13 mouse cellular contexts compared by ENCODE assay signal in the genomic region with DNA sequence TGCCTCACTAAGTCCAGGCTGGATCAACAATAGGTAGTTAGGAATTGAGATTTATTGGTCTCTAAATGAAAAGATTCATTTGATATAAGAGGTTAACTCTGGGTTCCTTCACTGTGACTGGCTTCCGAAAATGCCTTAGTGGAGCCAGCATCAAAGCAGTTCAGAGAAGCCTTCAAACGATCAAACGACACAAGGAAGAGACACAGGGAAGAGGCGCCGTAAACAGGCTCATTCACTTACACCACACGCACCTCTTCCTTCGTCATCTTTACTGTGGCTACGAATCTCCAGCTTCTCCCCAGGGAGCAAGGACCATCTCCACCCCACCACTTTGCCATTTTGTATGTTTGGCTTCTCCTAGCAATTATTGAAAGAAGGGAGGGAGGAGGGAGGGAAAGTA. TPM values are rescaled to one million over a fixed set of nuclear protein-coding genes. Genes with fewer than 3 reads are reported as not detected.
DNase-seq lines count a peak whose midpoint lies in the region; ATAC-seq lines count a peak whose summit lies in the region.
"Had no signal": no experiment of that assay in that cellular context is flagged by ENCODE, and none has a peak within 500 bp of the region (broad histone marks: within the 10 kb centered on the region; RNA-seq: fewer than 3 reads in every experiment).

No protein-coding gene starts in this region.

- H3K9ac ChIP-seq in kidney, embryonic 15.5 days, result no peak overlapping the region
- peak overlapping the region; percentile 36; the same call in 1 of the 2 replicates for H3K9ac ChIP-seq in forebrain, embryonic 14.5 days (ENCODE audit: low read length)
- no peak overlapping the region; the same call in 1 of the 2 replicates for H3K9ac ChIP-seq in midbrain, embryonic 14.5 days (replicated peaks; ENCODE audit: low read length)

- H3K9me3 ChIP-seq in kidney, embryonic 15.5 days (replicated peaks), result no peaks in the 10 kb centered on the region
- H3K9me3 ChIP-seq in forebrain, embryonic 14.5 days (replicated peaks; ENCODE audit: control insufficient read depth, low read length), result no peaks in the 10 kb centered on the region
- no peaks in the 10 kb centered on the region for H3K9me3 ChIP-seq in midbrain, embryonic 14.5 days (ENCODE audit: control insufficient read depth, low read length)

- H3K27me3 ChIP-seq in kidney, embryonic 15.5 days, result peaks cover 4% of the 10 kb centered on the region; the same call in 1 of the 2 replicates
- H3K27me3 ChIP-seq in forebrain, embryonic 14.5 days (replicated peaks; ENCODE audit: control insufficient read depth, insufficient read depth, low read length), result peaks cover 69% of the 10 kb centered on the region
- peaks cover 98% of the 10 kb centered on the region for H3K27me3 ChIP-seq in midbrain, embryonic 14.5 days (ENCODE audit: control insufficient read depth, insufficient read depth, low read length)

- H3K27ac ChIP-seq in kidney, embryonic 15.5 days, result peak overlapping the region; percentile 81
- H3K27ac ChIP-seq in forebrain, embryonic 14.5 days (ENCODE audit: low read depth, low read length), result peak overlapping the region; percentile 67; the same call in 1 of the 2 replicates
- H3K27ac ChIP-seq in midbrain, embryonic 14.5 days (replicated peaks; ENCODE audit: low read depth, low read length), result peak overlapping the region; percentile 95

- H3K4me2 ChIP-seq in kidney, embryonic 15.5 days, result no peak overlapping the region
- 0 out of 2 replicates have a peak overlapping the region, but pooled peaks have one; percentile 0 for H3K4me2 ChIP-seq in forebrain, embryonic 14.5 days (ENCODE audit: low read length)
- H3K4me2 ChIP-seq in midbrain, embryonic 14.5 days (ENCODE audit: low read length), result peak overlapping the region; percentile 13
- H3K4me2 ChIP-seq: liver, embryonic 11.5 days had no signal

- no peak overlapping the region for H3K4me3 ChIP-seq in kidney, embryonic 15.5 days (replicated peaks)
- no peak overlapping the region for H3K4me3 ChIP-seq in forebrain, embryonic 14.5 days (ENCODE audit: low read depth, low read length)
- no peak overlapping the region for H3K4me3 ChIP-seq in midbrain, embryonic 14.5 days (replicated peaks; ENCODE audit: low read depth, low read length)
- H3K4me3 ChIP-seq: erythroblast, embryonic 14.5 days had no signal

- peaks cover 29% of the 10 kb centered on the region; the same call in 1 of the 2 replicates for H3K36me3 ChIP-seq in kidney, embryonic 15.5 days
- no peaks in the 10 kb centered on the region for H3K36me3 ChIP-seq in forebrain, embryonic 14.5 days (ENCODE audit: control insufficient read depth, insufficient read depth, low read length)
- no peaks in the 10 kb centered on the region for H3K36me3 ChIP-seq in midbrain, embryonic 14.5 days (ENCODE audit: control insufficient read depth, insufficient read depth, low read length)

- ATAC-seq in kidney, embryonic 15.5 days (replicated peaks; ENCODE audit: low FRiP score), result no peak
- ATAC-seq in forebrain, embryonic 14.5 days, result no peak
- ATAC-seq in midbrain, embryonic 14.5 days (ENCODE audit: low FRiP score, low TSS enrichment), result no peak

- no peak for DNase-seq in kidney, adult 9 months
- DNase-seq in embryo, embryonic 10.5 days (ENCODE audit: low spot score), result peak; percentile 44
- DNase-seq in forebrain, embryonic 14.5 days (ENCODE audit: low spot score), result no peak
- peak; percentile 48 for DNase-seq in midbrain, embryonic 14.5 days
- no peak for DNase-seq in cerebellum, adult 9-10 months
- no peak for DNase-seq in ovary, postnatal 14 days (ENCODE audit: low spot score)
- no peak for DNase-seq in lung, postnatal 4 days
- DNase-seq: cerebellum, postnatal 36 days; gastrocnemius, postnatal 25 days; thymus, postnatal 36 days had no signal

- WGBS in kidney, embryonic 15.5 days, result 25% methylated on average over 8 of the region's 8 CpGs
- WGBS in forebrain, embryonic 14.5 days, result 4% methylated on average over 8 of the region's 8 CpGs
- 4% methylated on average over 8 of the region's 8 CpGs for WGBS in midbrain, embryonic 14.5 days

- H3K4me1 ChIP-seq in kidney, embryonic 15.5 days, result peaks cover 66% of the 10 kb centered on the region
- H3K4me1 ChIP-seq in forebrain, embryonic 14.5 days (ENCODE audit: control insufficient read depth, insufficient read depth, low read length), result peaks cover 7% of the 10 kb centered on the region
- H3K4me1 ChIP-seq in midbrain, embryonic 14.5 days (ENCODE audit: control insufficient read depth, insufficient read depth, low read length), result 0 out of 2 replicates have a peak, but pooled peaks cover 7% of the 10 kb centered on the region

RNA-seq across cellular contexts. Expression of a gene that starts 23.8 kb away (rescaled TPM):
- 230 and 240 TPM in 2 replicates for polyA plus RNA-seq in kidney, embryonic 15.5 days (2015; fragmentation: Nextera tagmentation; extraction: Ambion mirVana)
- 73.7 and 82.5 TPM in 2 replicates for polyA plus RNA-seq in forebrain, embryonic 14.5 days (2014; fragmentation: Nextera tagmentation; extraction: Ambion mirVana)
- 113 and 120 TPM in 2 replicates for polyA plus RNA-seq in midbrain, embryonic 14.5 days (2014; fragmentation: Nextera tagmentation; extraction: Ambion mirVana)
- polyA plus RNA-seq: erythroblast, embryonic 14.5 days had no signal

Comparison
In these comparisons a context has a peak if more than half of its experiments do, and no peak if none do; other contexts are left out.
1. DNase-seq: peak in embryo, embryonic 10.5 days (single experiment) and midbrain, embryonic 14.5 days (single experiment); none in kidney, adult 9 months (single experiment), forebrain, embryonic 14.5 days (single experiment), cerebellum, adult 9-10 months (single experiment), ovary, postnatal 14 days (single experiment) and lung, postnatal 4 days (0 of 2).
2. Peak in every context shown above with its lines, with median percentiles within 50 percentile points of each other: H3K27ac ChIP-seq.